Mouse (Mus musculus): ENCODE results near the gene Bola3. TPM values are rescaled to one million over a fixed set of nuclear protein-coding genes. Genes with fewer than 3 reads are reported as not detected.

Gene Bola3
- polyA plus RNA-seq, 1 experiment from 2014 or later, result 156 TPM

Small RNA genes within 50 kb of the gene (microRNA-seq; reads per million reads assigned to microRNA genes)
- gene Mir6374, result not detected

Other genes with a start within 250 kb of the Bola3 start
- gene Ccdc142, start 247.5 kb upstream of the Bola3 start, polyA plus RNA-seq (2016; fragmentation: Nextera tagmentation; extraction: Ambion mirVana), result 2.0 and 3.1 TPM in 2 replicates
- 2.4 and 3.1 TPM in 2 replicates for gene Gm42688, start 247.5 kb upstream of the Bola3 start, polyA plus RNA-seq (2016; fragmentation: Nextera tagmentation; extraction: Ambion mirVana)
- gene Mrpl53, start 240.1 kb upstream of the Bola3 start, polyA plus RNA-seq (2016; fragmentation: Nextera tagmentation; extraction: Ambion mirVana), result 148 and 153 TPM in 2 replicates
- gene Mogs, start 233.7 kb upstream of the Bola3 start, polyA plus RNA-seq (2016; fragmentation: Nextera tagmentation; extraction: Ambion mirVana), result 31.8 and 33.7 TPM in 2 replicates
- gene Wbp1, start 227.6 kb upstream of the Bola3 start, polyA plus RNA-seq (2016; fragmentation: Nextera tagmentation; extraction: Ambion mirVana), result 138 and 180 TPM in 2 replicates
- gene Ino80b, start 223.7 kb upstream of the Bola3 start, polyA plus RNA-seq (2016; fragmentation: Nextera tagmentation; extraction: Ambion mirVana), result 18.2 and 18.7 TPM in 2 replicates
- gene Rtkn, start 213.7 kb upstream of the Bola3 start, polyA plus RNA-seq (2016; fragmentation: Nextera tagmentation; extraction: Ambion mirVana), result 35.3 and 39.7 TPM in 2 replicates
- 13.0 and 14.6 TPM in 2 replicates for gene Wdr54, start 192.8 kb upstream of the Bola3 start, polyA plus RNA-seq (2016; fragmentation: Nextera tagmentation; extraction: Ambion mirVana)
- 1.9 and 2.0 TPM in 2 replicates for gene 1700003E16Rik, start 192.7 kb upstream of the Bola3 start, polyA plus RNA-seq (2016; fragmentation: Nextera tagmentation; extraction: Ambion mirVana)
- 105 and 128 TPM in 2 replicates for gene Dctn1, start 183.2 kb upstream of the Bola3 start, polyA plus RNA-seq (2016; fragmentation: Nextera tagmentation; extraction: Ambion mirVana)
- 0.67 and 0.79 TPM in 2 replicates for gene Slc4a5, start 129.3 kb upstream of the Bola3 start, polyA plus RNA-seq (2016; fragmentation: Nextera tagmentation; extraction: Ambion mirVana)
- gene Mthfd2, start 23.2 kb upstream of the Bola3 start, polyA plus RNA-seq (2016; fragmentation: Nextera tagmentation; extraction: Ambion mirVana), result 53.2 and 64.0 TPM in 2 replicates
- gene Mob1a, start 23.1 kb upstream of the Bola3 start, polyA plus RNA-seq (2016; fragmentation: Nextera tagmentation; extraction: Ambion mirVana), result 60.4 and 61.5 TPM in 2 replicates
- gene Tet3, start 109.9 kb downstream of the Bola3 start, polyA plus RNA-seq (2016; fragmentation: Nextera tagmentation; extraction: Ambion mirVana), result 45.1 and 51.0 TPM in 2 replicates
- gene Dguok, start 157.8 kb downstream of the Bola3 start, polyA plus RNA-seq (2016; fragmentation: Nextera tagmentation; extraction: Ambion mirVana), result 60.3 and 61.7 TPM in 2 replicates
- gene Actg2, start 187.1 kb downstream of the Bola3 start, polyA plus RNA-seq (2016; fragmentation: Nextera tagmentation; extraction: Ambion mirVana), result 0.49 and 1.9 TPM in 2 replicates
- gene Stambp, start 223.6 kb downstream of the Bola3 start, polyA plus RNA-seq (2016; fragmentation: Nextera tagmentation; extraction: Ambion mirVana), result 17.8 and 18.3 TPM in 2 replicates